ENCODE assay signal across 28 mouse cellular contexts in genomic region chr17:7676776-7677175, GRCm38 (mm10).
"Had no signal": no experiment of that assay in that cellular context is flagged by ENCODE, and none has a peak within 500 bp of the region (broad histone marks: within the 10 kb centered on the region; RNA-seq: fewer than 3 reads in every experiment).

No protein-coding gene starts in this region.

- H3K4me3 ChIP-seq: limb, embryonic 10.5 days; limb, embryonic 12.5 days; limb, embryonic 13.5 days; limb, embryonic 15.5 days; liver, embryonic 12.5 days; liver, embryonic 13.5 days; liver, embryonic 15.5 days; lung, embryonic 15.5 days; megakaryocyte, embryonic 14.5 days; midbrain, embryonic 10.5 days; midbrain, embryonic 12.5 days; midbrain, embryonic 13.5 days; midbrain, embryonic 15.5 days; myocyte; neural tube, embryonic 12.5 days had no signal

- H3K9me3 ChIP-seq: limb, embryonic 10.5 days; limb, embryonic 12.5 days; limb, embryonic 13.5 days; limb, embryonic 15.5 days; liver, embryonic 12.5 days; liver, embryonic 13.5 days; liver, embryonic 15.5 days; lung, embryonic 15.5 days; midbrain, embryonic 10.5 days; midbrain, embryonic 12.5 days; midbrain, embryonic 13.5 days; midbrain, embryonic 15.5 days; neural tube, embryonic 12.5 days had no signal

- H3K27ac ChIP-seq: limb, embryonic 10.5 days; limb, embryonic 12.5 days; limb, embryonic 13.5 days; limb, embryonic 15.5 days; liver, embryonic 12.5 days; liver, embryonic 13.5 days; liver, embryonic 14.5 days; liver, embryonic 15.5 days; lung, embryonic 15.5 days; macrophage; midbrain, embryonic 10.5 days; midbrain, embryonic 12.5 days; midbrain, embryonic 13.5 days; midbrain, embryonic 15.5 days; neural tube, embryonic 12.5 days had no signal

- H3K4me1 ChIP-seq: limb, embryonic 10.5 days; limb, embryonic 12.5 days; limb, embryonic 13.5 days; limb, embryonic 15.5 days; liver, embryonic 12.5 days; liver, embryonic 13.5 days; liver, embryonic 15.5 days; megakaryocyte, embryonic 14.5 days; midbrain, embryonic 10.5 days; midbrain, embryonic 12.5 days; midbrain, embryonic 13.5 days; midbrain, embryonic 15.5 days; neural tube, embryonic 12.5 days had no signal

- H3K36me3 ChIP-seq: limb, embryonic 10.5 days; limb, embryonic 12.5 days; limb, embryonic 13.5 days; limb, embryonic 15.5 days; liver, embryonic 12.5 days; liver, embryonic 13.5 days; liver, embryonic 15.5 days; lung, embryonic 15.5 days; midbrain, embryonic 10.5 days; midbrain, embryonic 12.5 days; midbrain, embryonic 13.5 days; midbrain, embryonic 15.5 days; neural tube, embryonic 12.5 days had no signal

- H3K27me3 ChIP-seq: limb, embryonic 12.5 days; limb, embryonic 13.5 days; limb, embryonic 15.5 days; liver, embryonic 12.5 days; liver, embryonic 13.5 days; liver, embryonic 15.5 days; lung, embryonic 15.5 days; megakaryocyte, embryonic 14.5 days; midbrain, embryonic 12.5 days; midbrain, embryonic 13.5 days; midbrain, embryonic 15.5 days; neural tube, embryonic 12.5 days had no signal

- DNase-seq: left cerebral cortex, postnatal 4 days; liver; liver, embryonic 13.5 days; liver, postnatal 0 days; lung, adult 18-20 months; lung, adult 2 months; lung, embryonic 14.5 days; lung, postnatal 10 days; lung, postnatal 14 days; lung, postnatal 36 days; lung, postnatal 4 days; midbrain, embryonic 14.5 days had no signal
